Mouse (Mus musculus) heart, postnatal 0 days (tissue): ENCODE results near the gene Tigd4.

Experiments
- CTCF ChIP-seq: IDR thresholded peaks from 2 replicates; pipeline ENCODE4 v1.5.1; 2016; ENCODE audit warnings: antibody characterized with exemption, control low read depth, low read depth
- EP300 ChIP-seq: IDR thresholded peaks from 2 replicates; pipeline ENCODE4 v1.6.1; 2016; ENCODE audit warnings: antibody characterized with exemption, low read depth

DNA sequence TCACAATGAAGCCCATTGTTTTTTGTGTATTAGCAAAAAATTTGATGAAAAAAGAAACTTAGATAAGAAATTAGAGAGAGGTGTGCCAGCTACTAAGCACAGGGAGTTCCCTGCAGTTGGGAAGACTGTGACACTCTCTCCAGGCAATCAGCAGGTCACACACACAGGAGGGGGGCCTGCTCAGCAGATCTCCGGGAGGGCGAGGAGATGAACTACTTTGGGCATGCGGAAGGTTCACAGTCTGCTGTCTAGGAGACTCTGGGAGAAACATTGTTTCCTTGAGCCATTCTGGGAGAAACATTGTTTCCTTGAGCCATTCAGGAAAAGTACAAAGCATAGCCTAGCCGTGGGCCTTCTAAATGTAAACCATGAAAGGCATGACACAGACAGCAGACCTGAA is 49.6 kb downstream of the Tigd4 start:
- TF ChIP-seq CTCF (no peak), EP300 (no peak)
